In genomic region chr17:9697763-9698162, GRCm38 (mm10) we compare ENCODE assay signal across 17 mouse cellular contexts. TPM values are rescaled to one million over a fixed set of nuclear protein-coding genes. Genes with fewer than 3 reads are reported as not detected.
A peak's percentile ranks its signal among the peaks of the same experiment; 100 is the strongest.
DNase-seq lines count a peak whose midpoint lies in the region; ATAC-seq lines count a peak whose summit lies in the region.
"Had no signal": no experiment of that assay in that cellular context is flagged by ENCODE, and none has a peak within 500 bp of the region (broad histone marks: within the 10 kb centered on the region; RNA-seq: fewer than 3 reads in every experiment).

No protein-coding gene starts in this region.

- DNase-seq in forebrain, embryonic 11.5 days (ENCODE audit: low spot score): peak; percentile 57
- no peak for DNase-seq in forebrain, embryonic 10.5 days (ENCODE audit: extremely low spot score, low spot score)
- DNase-seq in brain, adult 2 months (ENCODE audit: low read depth, low spot score): peak; percentile 60
- peak; percentile 30 for DNase-seq in hindbrain, embryonic 11.5 days (ENCODE audit: low spot score)
- no peak for DNase-seq in T-cell, adult 2 months (ENCODE audit: low spot score)
- DNase-seq in ovary, postnatal 14 days (ENCODE audit: low spot score): no peak
- DNase-seq: adrenal gland, postnatal 36 days; gastrocnemius, postnatal 36 days; heart, postnatal 4 days; kidney, adult 18-20 months; kidney, postnatal 36 days; liver, embryonic 13.5 days; right cerebral cortex, postnatal 25 days had no signal

- no peaks in the 10 kb centered on the region for H3K4me1 ChIP-seq in forebrain, embryonic 11.5 days (replicated peaks; ENCODE audit: control insufficient read depth, insufficient read depth, low read length)
- H3K4me1 ChIP-seq in forebrain, embryonic 10.5 days: peaks cover 5% of the 10 kb centered on the region; the same call in 1 of the 2 replicates
- no peaks in the 10 kb centered on the region; the same call in 1 of the 2 replicates for H3K4me1 ChIP-seq in hindbrain, embryonic 11.5 days (replicated peaks; ENCODE audit: control insufficient read depth, insufficient read depth, low read length)
- peaks cover 9% of the 10 kb centered on the region for H3K4me1 ChIP-seq in midbrain, embryonic 13.5 days (replicated peaks)
- H3K4me1 ChIP-seq: embryonic facial prominence, embryonic 13.5 days; liver, embryonic 13.5 days had no signal

- WGBS in forebrain, embryonic 11.5 days: 55% methylated on average over 7 of the region's 7 CpGs
- WGBS in forebrain, embryonic 10.5 days: 68% methylated on average over 7 of the region's 7 CpGs
- WGBS in hindbrain, embryonic 11.5 days: 50% methylated on average over 7 of the region's 7 CpGs
- 49% methylated on average over 7 of the region's 7 CpGs for WGBS in midbrain, embryonic 13.5 days

- H3K27me3 ChIP-seq in forebrain, embryonic 11.5 days (ENCODE audit: control insufficient read depth, insufficient read depth, low read length): 0 out of 2 replicates have a peak, but pooled peaks cover 2% of the 10 kb centered on the region
- H3K27me3 ChIP-seq in forebrain, embryonic 10.5 days (ENCODE audit: poor library complexity, severe bottlenecking): no peaks in the 10 kb centered on the region; the same call in 1 of the 2 replicates
- H3K27me3 ChIP-seq in hindbrain, embryonic 11.5 days (ENCODE audit: control insufficient read depth, insufficient read depth, low read length): no peaks in the 10 kb centered on the region
- H3K27me3 ChIP-seq in midbrain, embryonic 13.5 days: no peaks in the 10 kb centered on the region
- H3K27me3 ChIP-seq: embryonic facial prominence, embryonic 13.5 days; liver, embryonic 13.5 days had no signal

- H3K27ac ChIP-seq in forebrain, embryonic 11.5 days (ENCODE audit: low read depth, low read length): no peak overlapping the region
- H3K27ac ChIP-seq in forebrain, embryonic 10.5 days: no peak overlapping the region
- no peak overlapping the region for H3K27ac ChIP-seq in hindbrain, embryonic 11.5 days (ENCODE audit: low read depth, low read length)
- H3K27ac ChIP-seq in midbrain, embryonic 13.5 days: no peak overlapping the region
- H3K27ac ChIP-seq: embryonic facial prominence, embryonic 13.5 days; liver, embryonic 13.5 days had no signal

- no peaks in the 10 kb centered on the region for H3K36me3 ChIP-seq in forebrain, embryonic 11.5 days (ENCODE audit: control insufficient read depth, insufficient read depth, low read length)
- H3K36me3 ChIP-seq in forebrain, embryonic 10.5 days (replicated peaks): no peaks in the 10 kb centered on the region
- H3K36me3 ChIP-seq in hindbrain, embryonic 11.5 days (ENCODE audit: control insufficient read depth, insufficient read depth, low read length): no peaks in the 10 kb centered on the region
- no peaks in the 10 kb centered on the region for H3K36me3 ChIP-seq in midbrain, embryonic 13.5 days
- H3K36me3 ChIP-seq: embryonic facial prominence, embryonic 13.5 days; liver, embryonic 13.5 days had no signal

- H3K4me3 ChIP-seq in forebrain, embryonic 11.5 days (ENCODE audit: low read depth, low read length): no peak overlapping the region
- no peak overlapping the region for H3K4me3 ChIP-seq in forebrain, embryonic 10.5 days
- H3K4me3 ChIP-seq in hindbrain, embryonic 11.5 days (ENCODE audit: low read depth, low read length): no peak overlapping the region
- no peak overlapping the region for H3K4me3 ChIP-seq in midbrain, embryonic 13.5 days (replicated peaks)
- H3K4me3 ChIP-seq: embryonic facial prominence, embryonic 13.5 days; liver, embryonic 13.5 days had no signal

- H3K9me3 ChIP-seq in forebrain, embryonic 11.5 days (ENCODE audit: control insufficient read depth, low read length): no peaks in the 10 kb centered on the region; the same call in 1 of the 2 replicates
- H3K9me3 ChIP-seq in forebrain, embryonic 10.5 days: no peaks in the 10 kb centered on the region
- H3K9me3 ChIP-seq in hindbrain, embryonic 11.5 days (ENCODE audit: control insufficient read depth, low read length): no peaks in the 10 kb centered on the region
- H3K9me3 ChIP-seq in midbrain, embryonic 13.5 days: no peaks in the 10 kb centered on the region
- H3K9me3 ChIP-seq: embryonic facial prominence, embryonic 13.5 days; liver, embryonic 13.5 days had no signal

- ATAC-seq in forebrain, embryonic 11.5 days (replicated peaks; ENCODE audit: low FRiP score): peak; percentile 49
- ATAC-seq in hindbrain, embryonic 11.5 days (ENCODE audit: low FRiP score): peak; percentile 54; the same call in 1 of the 2 replicates
- peak; percentile 78 for ATAC-seq in midbrain, embryonic 13.5 days
- ATAC-seq in frontal cortex, adult (ENCODE audit: low TSS enrichment): no peak

- no peak overlapping the region for H3K4me2 ChIP-seq in forebrain, embryonic 11.5 days (ENCODE audit: low read depth, low read length, severe bottlenecking)
- no peak overlapping the region for H3K4me2 ChIP-seq in hindbrain, embryonic 11.5 days (replicated peaks; ENCODE audit: low read depth, low read length)
- no peak overlapping the region for H3K4me2 ChIP-seq in midbrain, embryonic 13.5 days (replicated peaks)
- H3K4me2 ChIP-seq: embryonic facial prominence, embryonic 13.5 days; heart, embryonic 11.5 days; liver, embryonic 13.5 days had no signal

- H3K9ac ChIP-seq in forebrain, embryonic 11.5 days (ENCODE audit: low read length): no peak overlapping the region
- H3K9ac ChIP-seq in hindbrain, embryonic 11.5 days (ENCODE audit: low read depth, low read length): no peak overlapping the region
- H3K9ac ChIP-seq in midbrain, embryonic 13.5 days (replicated peaks): no peak overlapping the region
- H3K9ac ChIP-seq: embryonic facial prominence, embryonic 13.5 days; liver, embryonic 13.5 days had no signal

RNA-seq across cellular contexts. Expression of gene Pabpc6, which starts 28.2 kb away (rescaled TPM):
- polyA plus RNA-seq in forebrain, embryonic 11.5 days (2014; fragmentation: Nextera tagmentation; extraction: Ambion mirVana): not detected in 2 replicates
- polyA plus RNA-seq in forebrain, embryonic 10.5 days (2016; fragmentation: Nextera tagmentation; extraction: Ambion mirVana): not detected in 2 replicates
- not detected in 2 replicates for polyA plus RNA-seq in hindbrain, embryonic 11.5 days (2014; fragmentation: Nextera tagmentation; extraction: Ambion mirVana)
- not detected in 2 replicates for polyA plus RNA-seq in midbrain, embryonic 13.5 days (2015; fragmentation: Nextera tagmentation; extraction: Ambion mirVana)
- polyA plus RNA-seq: embryonic facial prominence, embryonic 13.5 days; heart, embryonic 11.5 days; liver, embryonic 13.5 days had no signal

Comparison
In these comparisons a context has a peak if more than half of its experiments do, and no peak if none do; other contexts are left out.
1. DNase-seq: peak in forebrain, embryonic 11.5 days (single experiment), brain, adult 2 months (single experiment) and hindbrain, embryonic 11.5 days (single experiment); none in forebrain, embryonic 10.5 days (single experiment), T-cell, adult 2 months (single experiment) and ovary, postnatal 14 days (single experiment).